Mouse (Mus musculus): ENCODE measurements around the gene Pam16. TPM values are rescaled to one million over a fixed set of nuclear protein-coding genes. Genes with fewer than 3 reads are reported as not detected.

The Pam16 gene
- polyA plus RNA-seq (2014; fragmentation: Illumina TruSeq; extraction: RNeasy Lipid Tissue Mini Kit (QIAGEN cat#74804); ENCODE audit: insufficient read depth, low read depth, low replicate concordance): 57.6 TPM

DNA sequence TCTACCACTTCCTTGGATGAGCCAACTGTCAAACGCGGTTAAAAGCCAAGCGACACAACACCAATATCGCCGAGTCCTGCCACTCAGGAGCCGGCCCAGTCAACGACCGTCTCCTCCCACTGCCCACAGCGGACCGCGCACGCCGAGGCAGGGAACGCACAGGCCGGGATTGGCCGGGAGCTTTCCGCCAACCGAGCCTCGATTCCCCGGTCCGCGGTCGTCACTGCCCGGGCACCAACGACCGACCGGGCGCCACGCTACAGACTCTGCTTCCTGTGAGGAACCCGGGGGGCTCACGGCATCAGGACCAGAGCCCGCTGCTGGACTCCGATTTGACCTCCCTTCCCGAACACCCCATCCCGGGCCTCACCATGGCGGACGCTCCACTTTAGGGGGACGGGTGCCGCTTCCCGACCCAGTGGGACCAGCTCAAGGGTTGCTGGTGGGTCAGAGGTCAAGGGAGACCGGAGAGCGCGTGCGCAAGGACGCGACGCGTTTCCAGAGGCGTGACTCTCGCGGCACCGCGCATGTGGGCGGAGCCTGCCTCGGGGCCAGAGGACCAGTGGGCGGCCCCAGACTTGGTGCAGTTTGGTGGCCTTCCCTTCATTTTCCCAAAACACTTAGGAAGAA lies at the start of gene Pam16:
TSS of gene Pam16 (minus strand) at position 508 of the 630 bp plus-strand sequence.

DNA sequence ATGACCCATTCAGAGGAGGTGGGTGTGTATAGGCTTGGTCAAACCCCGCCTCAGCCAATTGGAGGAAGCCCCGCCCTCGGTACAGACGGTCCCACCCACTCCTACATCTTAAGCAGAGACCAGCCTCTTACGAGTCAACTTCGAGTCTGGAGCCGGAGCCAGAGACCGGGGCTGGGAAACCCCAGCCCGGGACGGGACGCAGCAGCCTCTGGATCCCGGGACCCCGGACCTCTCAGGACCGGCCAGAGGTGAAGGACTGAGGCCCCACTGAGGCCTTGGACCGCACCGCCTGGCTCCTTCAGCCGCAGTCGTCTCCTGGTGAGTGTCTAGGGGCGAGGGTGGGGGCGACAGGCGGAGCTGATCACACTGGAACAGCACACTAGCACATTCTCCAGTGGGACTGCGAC lies 15.0 kb upstream of the Pam16 start, which contains the start of the genes Vasn and Dnaja3:
TSS of gene Vasn (plus strand) at position 111 of the 407 bp plus-strand sequence.
TSS of gene Dnaja3 (plus strand) at position 159 of the 407 bp plus-strand sequence.

DNA sequence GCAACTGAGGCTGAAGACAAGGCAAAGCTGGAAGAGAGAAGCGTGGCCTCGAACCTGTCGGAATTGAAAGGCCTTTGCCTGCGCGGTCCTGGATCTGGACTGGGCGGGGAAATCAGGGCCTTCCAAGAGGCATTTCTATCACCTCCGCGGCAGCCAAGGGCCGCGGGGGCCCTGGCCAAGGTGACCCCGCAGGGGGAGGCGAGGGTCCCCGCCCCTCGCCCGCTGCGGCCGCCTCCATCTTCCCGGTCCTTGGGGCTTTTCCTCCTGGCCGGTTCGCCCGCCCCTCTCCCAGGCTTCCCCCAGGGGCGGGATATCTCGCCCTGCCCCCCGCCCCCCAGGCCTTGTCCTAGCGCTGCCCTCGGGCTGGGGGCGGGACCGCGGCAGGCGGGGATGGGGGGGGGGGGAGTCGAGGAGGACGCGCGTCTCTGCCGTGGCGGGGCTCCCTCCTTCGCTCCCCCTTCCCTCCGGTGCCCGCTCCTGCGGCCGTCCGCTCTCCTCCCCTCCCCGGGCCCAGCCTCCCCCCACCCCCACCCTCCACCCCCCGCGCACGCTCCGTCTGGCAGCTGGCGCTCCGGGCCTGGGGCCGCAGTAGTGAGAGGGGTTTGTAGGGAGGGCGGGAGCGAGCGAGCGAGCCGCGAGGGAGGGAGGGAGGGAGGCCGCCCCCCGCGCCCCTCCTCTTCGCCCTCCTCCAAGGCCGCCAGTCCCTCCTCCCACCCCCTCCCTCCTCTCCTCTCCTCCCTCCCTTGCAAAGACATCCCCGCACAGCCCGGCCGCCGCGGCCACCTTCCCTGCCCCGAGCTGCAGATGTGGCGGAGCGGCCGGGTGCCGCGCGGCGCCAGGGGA lies 30.6 kb downstream of the Pam16 start, which contains the start of gene Glis2:
TSS of gene Glis2 (plus strand) at position 743 of the 843 bp plus-strand sequence.

Other genes with a start within 250 kb of the Pam16 start
- 2.6 TPM for gene Adcy9, start 204.5 kb downstream of the Pam16 start, polyA plus RNA-seq (2014; fragmentation: Illumina TruSeq; extraction: RNeasy Lipid Tissue Mini Kit (QIAGEN cat#74804); ENCODE audit: insufficient read depth, low read depth, low replicate concordance)
- 5.4 TPM for gene Srl, start 83.2 kb downstream of the Pam16 start, polyA plus RNA-seq (2014; fragmentation: Illumina TruSeq; extraction: RNeasy Lipid Tissue Mini Kit (QIAGEN cat#74804); ENCODE audit: insufficient read depth, low read depth, low replicate concordance)
- 3.5 TPM for gene Tfap4, start 65.1 kb downstream of the Pam16 start, polyA plus RNA-seq (2014; fragmentation: Illumina TruSeq; extraction: RNeasy Lipid Tissue Mini Kit (QIAGEN cat#74804); ENCODE audit: insufficient read depth, low read depth, low replicate concordance)
- gene Glis2, start 30.3 kb downstream of the Pam16 start, polyA plus RNA-seq (2014; fragmentation: Illumina TruSeq; extraction: RNeasy Lipid Tissue Mini Kit (QIAGEN cat#74804); ENCODE audit: insufficient read depth, low read depth, low replicate concordance): 16.7 TPM
- 19.4 TPM for gene Vasn, start 15.0 kb upstream of the Pam16 start, polyA plus RNA-seq (2014; fragmentation: Illumina TruSeq; extraction: RNeasy Lipid Tissue Mini Kit (QIAGEN cat#74804); ENCODE audit: insufficient read depth, low read depth, low replicate concordance)
- 25.0 TPM for gene Dnaja3, start 15.0 kb upstream of the Pam16 start, polyA plus RNA-seq (2014; fragmentation: Illumina TruSeq; extraction: RNeasy Lipid Tissue Mini Kit (QIAGEN cat#74804); ENCODE audit: insufficient read depth, low read depth, low replicate concordance)
- 11.4 TPM for gene Coro7, start 54.8 kb upstream of the Pam16 start, polyA plus RNA-seq (2014; fragmentation: Illumina TruSeq; extraction: RNeasy Lipid Tissue Mini Kit (QIAGEN cat#74804); ENCODE audit: insufficient read depth, low read depth, low replicate concordance)
- gene Nmral1, start 94.4 kb upstream of the Pam16 start, polyA plus RNA-seq (2014; fragmentation: Illumina TruSeq; extraction: RNeasy Lipid Tissue Mini Kit (QIAGEN cat#74804); ENCODE audit: insufficient read depth, low read depth, low replicate concordance): 2.9 TPM
- gene Hmox2, start 101.4 kb upstream of the Pam16 start, polyA plus RNA-seq (2014; fragmentation: Illumina TruSeq; extraction: RNeasy Lipid Tissue Mini Kit (QIAGEN cat#74804); ENCODE audit: insufficient read depth, low read depth, low replicate concordance): 65.9 TPM
- 24.1 TPM for gene Cdip1, start 165.3 kb upstream of the Pam16 start, polyA plus RNA-seq (2014; fragmentation: Illumina TruSeq; extraction: RNeasy Lipid Tissue Mini Kit (QIAGEN cat#74804); ENCODE audit: insufficient read depth, low read depth, low replicate concordance)
- gene 4930562C15Rik, start 210.4 kb upstream of the Pam16 start, polyA plus RNA-seq (2014; fragmentation: Illumina TruSeq; extraction: RNeasy Lipid Tissue Mini Kit (QIAGEN cat#74804); ENCODE audit: insufficient read depth, low read depth, low replicate concordance): 1.4 TPM

Data from lung, adult 10 weeks (tissue).